Mouse (Mus musculus) mesoderm, embryonic 11.5 days (tissue): ENCODE results near the gene Gramd2.

Source experiments
- DNase-seq: peaks from one replicate; pipeline ENCODE4 v3.0.0-alpha.2; 2012; ENCODE audit warnings: low read depth, low spot score

Gramd2 gene

GRCm38 (mm10) chr9:59679678-59680533, at the start of gene Gramd2:
Gene Gramd2, plus strand, starts transcription at chr9:59680144.
- DNase-seq = peak; percentile 89

GRCm38 (mm10) chr9:59638372-59638771, 41.6 kb upstream of the Gramd2 start:
- no peak for DNase-seq

GRCm38 (mm10) chr9:59639936-59640335, 40.0 kb upstream of the Gramd2 start:
- DNase-seq = no peak

GRCm38 (mm10) chr9:59641320-59641719, 38.6 kb upstream of the Gramd2 start:
- no peak for DNase-seq

- DNase-seq = no peak
Observed at GRCm38 (mm10) chr9:59649911-59650310, 30.0 kb upstream of the Gramd2 start.

GRCm38 (mm10) chr9:59653371-59653770, 26.6 kb upstream of the Gramd2 start:
- no peak for DNase-seq

- DNase-seq = no peak
Observed at GRCm38 (mm10) chr9:59654450-59654983, 25.4 kb upstream of the Gramd2 start.

- DNase-seq = peak; percentile 100
Observed at GRCm38 (mm10) chr9:59655958-59656634, 23.8 kb upstream of the Gramd2 start, which contains the start of gene Pkm. Gene Pkm, plus strand, starts transcription at chr9:59656368.

GRCm38 (mm10) chr9:59656635-59657617, 23.0 kb upstream of the Gramd2 start:
- DNase-seq = peak; percentile 96

- DNase-seq = no peak
Observed at GRCm38 (mm10) chr9:59658146-59658545, 21.8 kb upstream of the Gramd2 start.

GRCm38 (mm10) chr9:59659036-59660026, 20.6 kb upstream of the Gramd2 start:
- peak; percentile 95 for DNase-seq

GRCm38 (mm10) chr9:59660421-59660820, 19.5 kb upstream of the Gramd2 start:
- DNase-seq = no peak

- no peak for DNase-seq
Observed at GRCm38 (mm10) chr9:59661298-59661975, 18.5 kb upstream of the Gramd2 start.

GRCm38 (mm10) chr9:59663226-59663625, 16.7 kb upstream of the Gramd2 start:
- no peak for DNase-seq

- no peak for DNase-seq
Observed at GRCm38 (mm10) chr9:59663957-59664356, 16.0 kb upstream of the Gramd2 start.

GRCm38 (mm10) chr9:59664664-59665256, 15.2 kb upstream of the Gramd2 start:
- DNase-seq = no peak

- no peak for DNase-seq
Observed at GRCm38 (mm10) chr9:59666016-59666415, 13.9 kb upstream of the Gramd2 start.

GRCm38 (mm10) chr9:59666813-59667212, 13.1 kb upstream of the Gramd2 start:
- DNase-seq = no peak

- no peak for DNase-seq
Observed at GRCm38 (mm10) chr9:59667250-59667649, 12.7 kb upstream of the Gramd2 start.
